Mouse (Mus musculus) forebrain, embryonic 15.5 days (tissue): ENCODE data around the gene 4921507P07Rik. TPM values are rescaled to one million over a fixed set of nuclear protein-coding genes. Genes with fewer than 3 reads are reported as not detected.
"Not testable (repeated sequence)": the region's sequence is repeated elsewhere in the genome, so short reads cannot be mapped to it uniquely, and the experiment has no call there.

ENCODE experiments used
- ATAC-seq: fragments of 200-750 bp; cut with Nextera tagmentation; replicated peaks from 2 replicates; pipeline ENCODE4 v1.8.0; 2017; ENCODE audit warnings: mild to moderate bottlenecking, moderate TSS enrichment, moderate library complexity
- H3K27ac ChIP-seq: fragments of 300-500 bp; sonication (generic); replicated peaks from 2 replicates; pipeline ENCODE4 v1.5.1; 2015; ENCODE audit warnings: mild to moderate bottlenecking, inconsistent platforms
- H3K27me3 ChIP-seq: fragments of 300-500 bp; sonication (generic); 2 replicates; pipeline ENCODE4 v1.6.1; 2015; ENCODE audit warnings: inconsistent platforms
- H3K36me3 ChIP-seq: fragments of 300-500 bp; sonication (generic); 2 replicates; pipeline ENCODE4 v1.6.1; 2015; ENCODE audit warnings: mild to moderate bottlenecking, inconsistent platforms
- H3K4me1 ChIP-seq: fragments of 300-500 bp; sonication (generic); 2 replicates; pipeline ENCODE4 v1.6.1; 2015; ENCODE audit warnings: inconsistent platforms
- H3K4me2 ChIP-seq: fragments of 300-500 bp; sonication (generic); replicated peaks from 2 replicates; pipeline ENCODE4 v1.6.1; 2015; ENCODE audit warnings: mild to moderate bottlenecking, inconsistent platforms
- H3K4me3 ChIP-seq: fragments of 300-500 bp; sonication (generic); 2 replicates; pipeline ENCODE4 v1.5.1; 2015; ENCODE audit warnings: mild to moderate bottlenecking, inconsistent platforms
- H3K9ac ChIP-seq: fragments of 300-500 bp; sonication (generic); replicated peaks from 2 replicates; pipeline ENCODE4 v1.6.1; 2015; ENCODE audit warnings: mild to moderate bottlenecking, inconsistent platforms
- H3K9me3 ChIP-seq: fragments of 300-500 bp; sonication (generic); 2 replicates; pipeline ENCODE4 v1.6.1; 2016; ENCODE audit warnings: inconsistent platforms
- WGBS: fragments of 180-500 bp; shearing (Covaris S2); methylation state at CpG from one replicate; pipeline ENCODE4 v1.1.7; 2015; ENCODE audit warnings: mixed read lengths; 5-methylcytosine and 5-hydroxymethylcytosine counted together
- polyA plus RNA-seq: library from polyadenylated mRNA; unstranded; fragments of >200 nt; fragmentation: Nextera tagmentation; extraction: Ambion mirVana; gene quantifications from 2 replicates; pipeline ENCODE4 v1.2.1, GENCODE M21; 2015

The 4921507P07Rik gene
- polyA plus RNA-seq: 0.95 and 1.3 TPM in 2 replicates

DNA sequence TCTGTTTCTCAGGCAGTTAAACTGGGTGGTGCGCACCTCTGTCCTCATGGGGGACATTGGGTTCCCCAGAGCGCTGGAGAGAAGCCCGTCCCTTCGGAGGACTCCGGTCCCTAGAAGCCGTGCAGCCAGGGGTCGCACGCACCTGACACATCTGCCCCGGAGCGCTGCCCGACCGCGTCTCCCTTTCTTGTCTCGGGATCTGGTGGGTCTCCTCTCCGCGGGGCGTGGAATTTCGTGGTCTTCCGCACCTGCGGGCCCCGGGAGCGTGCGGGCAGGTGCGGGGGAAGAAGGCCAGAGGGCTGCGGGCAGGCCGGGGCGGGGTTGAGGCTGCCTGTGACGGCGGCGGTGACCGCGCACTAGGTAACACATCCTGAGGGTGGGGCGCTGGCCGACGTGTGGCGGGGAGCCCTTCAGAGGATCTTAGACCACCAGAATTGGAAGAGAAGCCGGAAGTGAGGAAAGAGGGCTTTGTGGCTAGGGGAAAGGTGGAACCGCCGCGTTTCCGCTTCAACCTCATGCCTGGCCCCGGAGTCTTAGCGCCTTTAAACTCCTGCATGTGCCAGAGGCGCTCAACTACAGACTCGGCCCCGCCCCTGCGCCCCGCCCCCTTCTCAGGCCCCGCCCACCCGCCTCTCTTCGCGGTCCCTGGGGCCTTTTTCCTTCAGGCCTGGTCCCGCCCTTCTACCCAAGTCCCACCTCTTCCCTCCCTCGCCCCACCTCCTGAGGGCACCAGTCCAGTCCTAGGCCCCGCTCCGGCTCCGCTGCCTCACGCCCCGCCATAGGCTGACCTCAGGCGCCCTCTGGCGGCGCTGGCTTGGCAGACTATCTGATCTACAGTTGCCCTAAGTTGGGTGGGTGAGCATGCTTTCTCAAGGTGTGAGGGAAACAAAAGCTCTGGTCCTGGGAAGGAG lies at the start of gene 4921507P07Rik:
Gene 4921507P07Rik, minus strand, starts transcription at position 332 of the 911 bp plus-strand sequence.
- Histone ChIP-seq H3K4me1 (peaks cover 8% of the 10 kb centered on the region), H3K4me2 (peak within 1 kb of the TSS; percentile 99), H3K4me3 (peak within 1 kb of the TSS; percentile 61), H3K36me3 (no peaks in the 10 kb centered on the region), H3K9me3 (no peaks in the 10 kb centered on the region), H3K9ac (peak within 1 kb of the TSS; percentile 62), H3K27ac (peak within 1 kb of the TSS; percentile 37), H3K27me3 (no peaks in the 10 kb centered on the region)
- peak; percentile 93 for ATAC-seq
- under 1% methylated on average over 55 of the region's 62 CpGs for WGBS

DNA sequence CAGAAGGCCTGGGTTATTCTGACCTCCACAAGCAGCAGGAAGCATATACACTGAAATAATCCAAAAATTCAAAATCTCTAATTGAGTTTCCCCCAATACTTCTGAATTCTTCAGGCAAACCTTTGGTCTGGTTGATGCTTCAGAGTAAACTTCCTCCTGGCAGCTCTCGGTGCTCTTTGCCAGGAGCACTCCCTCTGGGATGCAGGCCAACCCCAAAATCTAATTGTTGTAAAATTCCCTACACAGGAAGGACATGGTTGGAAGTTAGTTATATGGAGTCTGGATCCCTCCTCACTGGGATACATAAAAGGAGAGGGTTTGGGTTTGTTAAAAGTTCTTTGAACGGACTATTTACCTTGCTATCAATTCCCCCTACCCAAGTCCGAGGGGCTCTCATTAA lies 48.3 kb upstream of the 4921507P07Rik start:
- Histone ChIP-seq H3K4me3 (no peak overlapping the region), H3K9ac (no peak overlapping the region), H3K36me3 (no peaks in the 10 kb centered on the region), H3K9me3 (no peaks in the 10 kb centered on the region), H3K4me1 (peaks cover 23% of the 10 kb centered on the region), H3K4me2 (no peak overlapping the region), H3K27me3 (no peaks in the 10 kb centered on the region), H3K27ac (no peak overlapping the region)
- no peak for ATAC-seq
- WGBS: 41% methylated on average over 3 of the region's 3 CpGs

DNA sequence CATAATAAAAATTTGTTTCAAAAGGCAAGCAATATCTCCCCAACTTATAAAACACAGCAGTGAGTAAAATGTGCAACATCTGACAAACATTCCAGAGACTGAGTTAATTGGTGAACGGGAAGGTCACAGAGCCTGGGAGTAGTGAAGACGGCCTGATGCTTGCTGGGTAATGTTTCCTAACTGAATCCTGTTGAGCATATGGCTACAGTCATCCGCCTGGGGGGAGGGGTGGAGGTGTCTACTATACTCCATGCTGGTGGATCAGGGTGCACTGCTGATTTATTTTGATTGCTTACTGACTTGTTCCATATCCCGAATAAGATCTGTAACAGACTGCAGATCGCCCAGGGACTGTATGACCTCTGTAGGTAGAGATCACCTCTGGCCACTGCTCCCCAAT lies 45.5 kb upstream of the 4921507P07Rik start:
- 70% methylated on average over 5 of the region's 5 CpGs for WGBS
- peaks cover 23% of the 10 kb centered on the region for H3K4me1 ChIP-seq
- H3K4me3 ChIP-seq: no peak overlapping the region
- H3K27me3 ChIP-seq: no peaks in the 10 kb centered on the region
- H3K9me3 ChIP-seq: no peaks in the 10 kb centered on the region
- H3K4me2 ChIP-seq: no peak overlapping the region
- no peak for ATAC-seq
- no peak overlapping the region for H3K9ac ChIP-seq
- no peak overlapping the region for H3K27ac ChIP-seq
- H3K36me3 ChIP-seq: no peaks in the 10 kb centered on the region

DNA sequence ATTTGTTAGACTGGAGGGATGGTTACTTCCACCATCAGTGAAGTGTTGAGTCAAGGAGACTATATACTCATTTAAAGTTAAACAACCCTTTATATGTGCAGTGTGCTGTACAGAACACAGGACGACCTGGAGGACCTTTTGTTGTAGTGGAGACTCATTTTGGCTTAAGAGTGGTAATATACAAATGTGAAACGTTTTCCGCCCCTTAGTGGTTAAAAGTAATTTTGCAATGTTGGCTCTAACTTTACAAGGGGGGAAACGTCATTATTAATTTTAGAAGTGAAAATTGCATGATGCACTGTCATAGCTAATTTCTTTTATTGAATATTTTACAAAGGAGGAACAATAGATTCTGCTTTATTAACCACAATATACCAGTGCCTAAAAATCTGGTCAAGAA lies 43.9 kb upstream of the 4921507P07Rik start:
- H3K4me3 ChIP-seq: no peak overlapping the region
- H3K9me3 ChIP-seq: no peaks in the 10 kb centered on the region
- no peaks in the 10 kb centered on the region for H3K27me3 ChIP-seq
- 81% methylated on average over 4 of the region's 4 CpGs for WGBS
- no peak overlapping the region for H3K4me2 ChIP-seq
- no peaks in the 10 kb centered on the region for H3K36me3 ChIP-seq
- no peak overlapping the region for H3K27ac ChIP-seq
- H3K9ac ChIP-seq: no peak overlapping the region
- ATAC-seq: no peak
- peaks cover 23% of the 10 kb centered on the region for H3K4me1 ChIP-seq

DNA sequence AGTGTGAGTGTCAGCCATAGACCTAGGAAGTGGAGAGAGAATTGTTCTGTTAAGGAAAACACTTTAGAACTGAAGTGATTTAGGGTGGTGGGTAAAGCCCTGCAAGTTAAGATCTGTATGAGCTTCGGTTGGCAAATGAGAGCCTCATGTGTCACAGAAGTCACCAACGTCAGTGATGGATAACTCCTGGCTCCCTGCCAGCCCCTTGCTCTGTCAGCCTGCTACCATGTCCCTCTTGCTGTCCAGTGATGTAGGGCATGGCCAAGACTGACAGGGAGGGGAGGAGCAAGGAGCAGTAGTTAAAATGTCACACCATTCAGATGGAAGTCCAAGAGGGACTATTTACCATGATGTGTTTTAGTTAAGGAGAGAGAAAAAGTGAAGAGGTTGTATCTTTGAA lies 43.2 kb upstream of the 4921507P07Rik start:
- peaks cover 23% of the 10 kb centered on the region for H3K4me1 ChIP-seq
- H3K4me3 ChIP-seq: no peak overlapping the region
- H3K4me2 ChIP-seq: no peak overlapping the region
- ATAC-seq: no peak
- no peaks in the 10 kb centered on the region for H3K36me3 ChIP-seq
- 70% methylated on average over 2 of the region's 2 CpGs for WGBS
- H3K9me3 ChIP-seq: no peaks in the 10 kb centered on the region
- no peak overlapping the region for H3K9ac ChIP-seq
- H3K27me3 ChIP-seq: no peaks in the 10 kb centered on the region
- H3K27ac ChIP-seq: no peak overlapping the region

DNA sequence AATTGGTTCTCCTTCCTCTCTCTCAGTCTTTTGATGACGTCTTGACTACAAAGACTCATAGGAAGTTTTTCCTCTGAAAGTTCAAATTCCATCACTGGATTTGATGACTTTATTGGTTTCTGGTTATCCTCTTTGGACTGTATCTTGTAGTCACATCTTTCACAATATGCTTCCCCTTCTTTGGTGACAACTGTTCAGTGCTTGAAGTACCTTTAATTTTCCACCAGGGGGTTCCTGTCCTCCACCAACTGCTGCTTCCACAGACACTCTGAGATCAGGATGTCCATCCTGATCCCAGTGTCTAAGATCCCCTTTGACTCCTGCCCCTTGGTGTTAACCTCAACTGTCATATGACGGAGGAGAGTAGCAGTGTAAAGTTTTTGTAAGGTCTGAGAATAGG lies 29.7 kb upstream of the 4921507P07Rik start:
- not testable (repeated sequence) for H3K4me1 ChIP-seq, H3K27me3 ChIP-seq, H3K4me2 ChIP-seq, H3K27ac ChIP-seq, H3K36me3 ChIP-seq, H3K4me3 ChIP-seq, H3K9me3 ChIP-seq, ATAC-seq, H3K9ac ChIP-seq
- 73% methylated on average over 2 of the region's 2 CpGs for WGBS

DNA sequence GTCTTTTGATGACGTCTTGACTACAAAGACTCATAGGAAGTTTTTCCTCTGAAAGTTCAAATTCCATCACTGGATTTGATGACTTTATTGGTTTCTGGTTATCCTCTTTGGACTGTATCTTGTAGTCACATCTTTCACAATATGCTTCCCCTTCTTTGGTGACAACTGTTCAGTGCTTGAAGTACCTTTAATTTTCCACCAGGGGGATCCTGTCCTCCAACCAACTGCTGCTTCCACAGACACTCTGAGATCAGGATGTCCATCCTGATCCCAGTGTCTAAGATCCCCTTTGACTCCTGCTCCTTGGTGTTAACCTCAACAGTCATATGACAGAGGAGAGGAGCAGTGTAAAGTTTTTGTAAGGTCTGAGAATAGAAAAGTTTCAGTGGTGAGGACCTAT lies 21.8 kb upstream of the 4921507P07Rik start:
- 88% methylated on average over 1 of the region's 1 CpGs for WGBS
- H3K4me1 ChIP-seq: not testable (repeated sequence)

DNA sequence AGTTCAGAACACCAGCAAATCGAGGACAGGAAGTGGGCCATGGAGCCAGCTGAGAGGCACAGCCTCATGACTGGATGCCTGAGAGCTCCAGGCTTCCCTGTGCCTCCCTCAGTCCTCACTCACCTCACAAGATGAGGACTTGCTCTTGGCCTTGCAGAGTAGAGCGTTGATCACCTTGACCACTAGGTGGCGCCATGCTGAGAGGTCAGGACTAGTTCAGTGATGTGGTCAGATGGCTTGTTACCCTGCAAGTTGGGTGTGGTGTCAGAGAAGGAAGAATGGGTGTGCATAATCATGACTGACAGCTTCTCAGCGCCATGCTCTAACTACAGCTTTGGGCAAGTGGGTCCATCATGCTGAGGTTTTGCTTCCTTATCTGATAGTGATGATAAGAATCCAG lies 5.2 kb upstream of the 4921507P07Rik start:
- H3K36me3 ChIP-seq: no peaks in the 10 kb centered on the region
- no peaks in the 10 kb centered on the region for H3K9me3 ChIP-seq
- no peak overlapping the region for H3K27ac ChIP-seq
- no peak for ATAC-seq
- WGBS: 32% methylated on average over 4 of the region's 4 CpGs
- H3K4me1 ChIP-seq: peaks cover under 1% of the 10 kb centered on the region; the same call in 1 of the 2 replicates
- H3K9ac ChIP-seq: no peak overlapping the region
- H3K27me3 ChIP-seq: no peaks in the 10 kb centered on the region
- no peak overlapping the region for H3K4me2 ChIP-seq
- no peak overlapping the region for H3K4me3 ChIP-seq

More for the DNA sequence above, 21.8 kb upstream of the 4921507P07Rik start:
- H3K4me3 ChIP-seq, H3K27me3 ChIP-seq, ATAC-seq, H3K27ac ChIP-seq, H3K36me3 ChIP-seq, H3K4me2 ChIP-seq, H3K9ac ChIP-seq, H3K9me3 ChIP-seq: not testable (repeated sequence)

DNA sequence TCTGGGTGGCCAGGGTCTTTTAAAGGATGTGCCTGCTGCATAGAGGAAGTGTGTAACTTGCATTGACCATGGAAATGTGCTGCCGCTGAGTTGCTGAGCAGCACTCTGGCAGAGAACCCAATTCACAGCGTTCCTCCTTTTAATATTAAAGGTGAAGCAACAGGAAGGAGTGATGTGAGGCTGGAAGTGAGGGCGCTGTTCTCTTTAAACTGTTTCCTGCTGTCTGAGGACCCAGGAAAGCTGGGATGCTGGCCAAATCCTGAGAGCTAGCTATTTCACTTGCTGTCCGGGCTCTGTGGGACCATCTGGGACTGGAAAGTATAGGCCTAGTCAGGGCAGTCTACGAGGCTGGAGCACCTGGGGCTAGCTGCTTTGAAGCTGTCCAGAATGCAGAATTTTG lies 2.1 kb upstream of the 4921507P07Rik start:
- no peaks in the 10 kb centered on the region for H3K36me3 ChIP-seq
- no peak for ATAC-seq
- H3K9me3 ChIP-seq: no peaks in the 10 kb centered on the region
- H3K27ac ChIP-seq: no peak overlapping the region
- H3K4me2 ChIP-seq: no peak overlapping the region
- no peak overlapping the region for H3K4me3 ChIP-seq
- no peaks in the 10 kb centered on the region for H3K27me3 ChIP-seq
- H3K9ac ChIP-seq: no peak overlapping the region
- WGBS: 46% methylated on average over 5 of the region's 5 CpGs
- peaks cover 8% of the 10 kb centered on the region for H3K4me1 ChIP-seq

DNA sequence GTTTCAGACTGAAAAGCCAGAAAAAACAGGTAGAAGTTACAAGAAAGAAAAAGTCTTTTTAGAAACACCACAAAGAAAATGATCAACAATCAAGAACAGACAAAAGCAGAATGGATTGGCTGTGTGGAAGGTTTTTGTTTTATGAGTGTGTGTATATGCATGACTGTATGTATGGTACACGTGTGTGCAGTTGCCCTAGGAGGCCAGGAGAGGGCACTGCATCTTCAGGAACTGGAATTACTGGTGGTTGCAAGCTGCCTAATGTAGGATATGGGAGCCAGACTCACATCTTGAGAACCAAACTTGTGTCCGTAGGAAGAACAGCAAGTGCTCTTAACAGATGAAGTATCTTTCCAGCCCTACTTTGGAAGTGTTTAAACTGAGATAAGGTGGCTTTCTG lies 2.1 kb downstream of the 4921507P07Rik start:
- no peak overlapping the region for H3K9ac ChIP-seq
- H3K27ac ChIP-seq: no peak overlapping the region
- WGBS: 86% methylated on average over 2 of the region's 2 CpGs
- peaks cover 8% of the 10 kb centered on the region for H3K4me1 ChIP-seq
- no peaks in the 10 kb centered on the region for H3K36me3 ChIP-seq
- H3K4me2 ChIP-seq: no peak overlapping the region
- H3K4me3 ChIP-seq: no peak overlapping the region
- ATAC-seq: no peak
- no peaks in the 10 kb centered on the region for H3K27me3 ChIP-seq
- no peaks in the 10 kb centered on the region for H3K9me3 ChIP-seq

DNA sequence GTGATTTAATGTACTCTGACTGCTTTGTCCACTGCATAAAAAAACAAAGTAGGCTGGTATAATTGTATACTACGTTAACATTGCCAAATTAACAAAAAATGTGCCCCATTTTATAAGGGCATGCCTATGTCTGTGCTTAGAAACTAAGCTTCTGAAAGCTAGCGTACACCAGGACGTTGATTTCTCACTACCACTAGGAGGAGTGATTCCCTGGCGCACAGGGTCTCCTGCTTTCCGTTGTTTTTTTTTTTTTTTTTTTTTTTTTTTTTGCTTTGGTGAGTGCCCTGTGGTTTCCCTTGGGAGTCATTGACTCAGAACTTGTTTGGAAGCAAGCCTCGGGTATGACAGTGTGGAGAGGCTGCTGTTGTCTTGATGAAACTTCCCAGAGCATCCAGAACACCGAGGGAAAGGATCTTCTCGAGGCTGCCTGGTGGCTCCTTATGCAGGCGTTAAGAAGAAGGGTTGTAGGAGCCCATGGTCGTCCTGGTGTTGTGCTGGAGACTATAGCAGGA lies 3.0 kb downstream of the 4921507P07Rik start:
- Histone ChIP-seq H3K9ac (no peak overlapping the region), H3K27me3 (no peaks in the 10 kb centered on the region), H3K36me3 (no peaks in the 10 kb centered on the region), H3K4me3 (no peak overlapping the region), H3K27ac (no peak overlapping the region), H3K4me2 (no peak overlapping the region), H3K9me3 (no peaks in the 10 kb centered on the region), H3K4me1 (peaks cover 8% of the 10 kb centered on the region)
- 69% methylated on average over 10 of the region's 10 CpGs for WGBS
- ATAC-seq: no peak

DNA sequence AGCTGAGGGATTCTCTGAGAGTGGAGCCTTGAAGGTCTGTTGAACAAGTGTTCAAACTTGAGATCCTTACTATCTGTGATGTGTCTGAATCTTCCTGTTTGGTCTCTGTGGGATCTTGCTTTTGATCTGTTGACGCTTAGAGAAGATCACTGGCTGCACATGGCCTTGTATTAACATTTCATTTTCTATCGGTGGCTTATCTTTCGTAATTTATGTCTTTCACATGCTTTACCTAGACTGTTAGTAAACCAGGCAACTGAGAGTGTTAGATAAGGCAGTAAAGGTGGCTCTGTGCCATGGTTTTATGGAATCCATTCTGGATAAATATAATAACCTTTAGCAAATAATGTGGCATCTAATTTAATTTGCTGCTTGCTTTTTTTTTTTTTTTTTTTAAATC lies 6.2 kb downstream of the 4921507P07Rik start:
- Histone ChIP-seq H3K4me2 (no peak overlapping the region), H3K9ac (no peak overlapping the region), H3K36me3 (no peaks in the 10 kb centered on the region), H3K4me3 (no peak overlapping the region), H3K27ac (no peak overlapping the region), H3K9me3 (no peaks in the 10 kb centered on the region), H3K27me3 (no peaks in the 10 kb centered on the region), H3K4me1 (no peaks in the 10 kb centered on the region)
- WGBS: 95% methylated on average over 3 of the region's 3 CpGs
- no peak for ATAC-seq
